Mouse (Mus musculus) ES-E14 (cell line): ENCODE measurements at regions not wholly inside any gene's neighbourhood (a gene's known extent, or its start where the extent isn't known, plus 50 kb on each side); places are given as distances from the start of the nearest gene placed in this dataset.

Experiments used
- DNase-seq: peaks from one replicate; pipeline ENCODE4 v3.0.0-alpha.2; 2013; ENCODE audit warnings: low read depth, low spot score
- H3K27ac ChIP-seq: 2 replicates; pipeline ENCODE4 v1.5.1; 2012; ENCODE audit warnings: low read depth, mild to moderate bottlenecking, low read length, moderate library complexity, mixed read lengths; ENCODE audit not compliant: poor library complexity, insufficient read depth, severe bottlenecking
- H3K36me3 ChIP-seq: 2 replicates; pipeline ENCODE4 v1.6.1; 2012; ENCODE audit warnings: mild to moderate bottlenecking, low read length, moderate library complexity, mixed read lengths; ENCODE audit not compliant: control insufficient read depth, poor library complexity, insufficient read depth, severe bottlenecking
- H3K4me1 ChIP-seq, 2 experiments: fragments of 150-350 bp in 1 of 2; sonication (generic) in 1 of 2; 2 replicates each; pipeline ENCODE4 v1.6.1; 2012; ENCODE audit warnings: low read length in 2 of 2, mild to moderate bottlenecking in 1 of 2, mixed read lengths in 1 of 2; ENCODE audit not compliant: control insufficient read depth in 2 of 2, insufficient read depth in 2 of 2, poor library complexity in 1 of 2
- H3K4me3 ChIP-seq, 2 experiments: fragments of 150-350 bp in 1 of 2; sonication (generic) in 1 of 2; 2 replicates each; pipeline ENCODE4 v1.5.1; 2012; ENCODE audit warnings: low read length in 2 of 2, low read depth in 1 of 2, mild to moderate bottlenecking in 1 of 2, mixed read lengths in 1 of 2; ENCODE audit not compliant: insufficient read depth in 1 of 2, poor library complexity in 1 of 2, severe bottlenecking in 1 of 2
- H3K9ac ChIP-seq: 2 replicates; pipeline ENCODE4 v1.6.1; 2012; ENCODE audit warnings: low read depth, mild to moderate bottlenecking, low read length, mixed read lengths; ENCODE audit not compliant: poor library complexity, insufficient read depth, severe bottlenecking
- H3K9me3 ChIP-seq: fragments of 150-350 bp; sonication (generic); 2 replicates; pipeline ENCODE4 v1.6.1; 2012; ENCODE audit warnings: low read depth, mild to moderate bottlenecking, low read length; ENCODE audit not compliant: control insufficient read depth, insufficient read depth
- CHD2 ChIP-seq: IDR thresholded peaks from 2 replicates; pipeline ENCODE4 v1.6.1; 2014; ENCODE audit warnings: mild to moderate bottlenecking, low read depth, low read length, inconsistent platforms
- HCFC1 ChIP-seq: IDR thresholded peaks from 2 replicates; pipeline ENCODE4 v1.6.1; 2012; ENCODE audit warnings: low read length, inconsistent platforms, borderline replicate concordance; ENCODE audit not compliant: insufficient read depth
- MAFK ChIP-seq: IDR thresholded peaks from 2 replicates; pipeline ENCODE4 v1.6.1; 2014; ENCODE audit warnings: mild to moderate bottlenecking, low read depth, low read length, inconsistent platforms; ENCODE audit not compliant: insufficient read depth
- ZC3H11A ChIP-seq: IDR thresholded peaks from 2 replicates; pipeline ENCODE4 v1.6.1; 2012; ENCODE audit warnings: low read depth, mild to moderate bottlenecking, inconsistent platforms, low read length, borderline replicate concordance
- ZNF384 ChIP-seq: IDR thresholded peaks from 2 replicates; pipeline ENCODE4 v1.6.1; 2012; ENCODE audit warnings: low read depth, low read length, inconsistent platforms
- in situ Hi-C, 2 experiments: fragments of 600-800 bp; cut with MboI; formaldehyde crosslinking; loops; one replicate each; pipeline ENCODE4 v1.15.1; 2025; ENCODE audit warnings: low sequenced_read_pairs in 2 of 2, inconsistent platforms in 1 of 2; ENCODE audit not compliant: unreplicated experiment in 2 of 2

- in situ Hi-C loops, result no loop called here
- Histone ChIP-seq H3K36me3 (no peaks in the 10 kb centered on the region), H3K9me3 (no peaks in the 10 kb centered on the region), H3K27ac (no peak overlapping the region), H3K4me3 (no peak overlapping the region), H3K4me1 (no peaks in the 10 kb centered on the region), H3K9ac (no peak overlapping the region)
- no peak for TF ChIP-seq MAFK
- TF ChIP-seq ZC3H11A, result peak; percentile 33; the same call in 1 of the 2 replicates
- DNase-seq, result peak; percentile 44
Measured at GRCm38 (mm10) chr1:124718065-124718464, 672.7 kb upstream of the Dpp10 start.

GRCm38 (mm10) chr1:124706246-124706645 is 660.9 kb upstream of the Dpp10 start:
- DNase-seq, result no peak
- Histone ChIP-seq H3K27ac (no peak overlapping the region), H3K9me3 (no peaks in the 10 kb centered on the region), H3K9ac (no peak overlapping the region), H3K4me3 (no peak overlapping the region), H3K36me3 (no peaks in the 10 kb centered on the region), H3K4me1 (no peaks in the 10 kb centered on the region)
- in situ Hi-C loops, result no loop called here
- TF ChIP-seq ZNF384 (no peak), ZC3H11A (no peak), CHD2 (no peak), HCFC1 (no peak), MAFK (no peak)

DNA sequence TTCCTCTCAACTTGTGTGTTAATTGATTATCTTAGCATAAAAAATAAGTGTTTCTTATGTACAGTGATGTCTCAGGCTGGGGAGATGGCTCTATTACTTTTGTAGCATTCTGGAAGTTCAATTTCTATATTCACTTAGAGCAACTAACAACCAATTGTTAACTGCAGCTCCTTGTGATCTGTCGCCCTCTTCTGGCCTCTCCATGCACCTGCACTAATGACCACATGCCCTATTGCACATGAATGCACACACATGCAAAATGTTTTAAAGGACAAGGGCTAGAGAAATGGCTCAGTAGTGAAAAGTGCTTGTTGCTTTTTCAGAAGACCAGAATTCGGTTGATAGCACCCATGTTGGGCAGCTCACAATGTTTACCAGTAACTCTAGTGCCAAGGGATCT is 629.1 kb upstream of the Dpp10 start:
- Histone ChIP-seq H3K9me3 (no peaks in the 10 kb centered on the region), H3K4me3 (no peak overlapping the region), H3K9ac (no peak overlapping the region), H3K27ac (no peak overlapping the region), H3K36me3 (no peaks in the 10 kb centered on the region), H3K4me1 (no peaks in the 10 kb centered on the region)
- peak; percentile 13 for DNase-seq
- TF ChIP-seq MAFK (no peak), ZC3H11A (peak; percentile 32; the same call in 1 of the 2 replicates)
- in situ Hi-C loops, result no loop called here

DNA sequence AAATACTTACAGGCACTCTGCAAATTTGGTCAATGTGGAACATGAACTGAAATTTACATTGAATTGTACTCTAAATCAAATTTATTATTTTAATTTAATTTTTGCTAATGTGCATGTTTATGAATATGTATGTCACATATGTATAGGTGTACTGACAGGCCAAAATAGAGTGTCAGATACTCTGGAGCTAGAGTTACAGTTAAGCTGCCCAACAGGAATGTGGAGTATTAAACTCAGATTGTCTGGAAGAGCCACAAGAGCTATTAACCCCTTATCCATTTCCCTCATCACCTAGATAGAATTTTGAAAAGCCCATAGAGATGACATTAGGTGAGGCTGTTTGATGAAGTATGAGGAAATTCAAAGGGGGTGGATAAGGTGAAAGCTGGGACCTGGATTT is 607.5 kb upstream of the Dpp10 start:
- TF ChIP-seq ZNF384, result no peak
- TF ChIP-seq HCFC1, result no peak
- TF ChIP-seq CHD2, result no peak
- no peak for TF ChIP-seq MAFK
- TF ChIP-seq ZC3H11A, result no peak
- Histone ChIP-seq H3K9ac (no peak overlapping the region), H3K4me3 (no peak overlapping the region), H3K9me3 (no peaks in the 10 kb centered on the region), H3K4me1 (no peaks in the 10 kb centered on the region), H3K27ac (no peak overlapping the region), H3K36me3 (no peaks in the 10 kb centered on the region)
- DNase-seq, result no peak
- in situ Hi-C loops, result no loop called here

GRCm38 (mm10) chr1:124652251-124652861 is 607.0 kb upstream of the Dpp10 start:
- in situ Hi-C loops, result no loop called here
- no peaks in the 10 kb centered on the region for H3K4me1 ChIP-seq
- H3K27ac ChIP-seq, result no peak overlapping the region
- no peaks in the 10 kb centered on the region for H3K9me3 ChIP-seq
- H3K36me3 ChIP-seq, result no peaks in the 10 kb centered on the region
- no peak for TF ChIP-seq HCFC1
- TF ChIP-seq CHD2, result no peak
- no peak for TF ChIP-seq ZNF384
- no peak for TF ChIP-seq MAFK
- TF ChIP-seq ZC3H11A, result no peak
- DNase-seq, result no peak
- no peak overlapping the region for H3K9ac ChIP-seq
- H3K4me3 ChIP-seq, result no peak overlapping the region
